Mouse (Mus musculus) left cerebral cortex, adult 8-10 months (tissue): ENCODE measurements at regions not wholly inside any gene's neighbourhood (a gene's known extent, or its start where the extent isn't known, plus 50 kb on each side); places are given as distances from the start of the nearest gene placed in this dataset.

Experiments used
- DNase-seq, 2 experiments: peaks; one replicate each; pipeline ENCODE4 v3.0.0; 2022; ENCODE audit warnings: low spot score in 2 of 2

DNA sequence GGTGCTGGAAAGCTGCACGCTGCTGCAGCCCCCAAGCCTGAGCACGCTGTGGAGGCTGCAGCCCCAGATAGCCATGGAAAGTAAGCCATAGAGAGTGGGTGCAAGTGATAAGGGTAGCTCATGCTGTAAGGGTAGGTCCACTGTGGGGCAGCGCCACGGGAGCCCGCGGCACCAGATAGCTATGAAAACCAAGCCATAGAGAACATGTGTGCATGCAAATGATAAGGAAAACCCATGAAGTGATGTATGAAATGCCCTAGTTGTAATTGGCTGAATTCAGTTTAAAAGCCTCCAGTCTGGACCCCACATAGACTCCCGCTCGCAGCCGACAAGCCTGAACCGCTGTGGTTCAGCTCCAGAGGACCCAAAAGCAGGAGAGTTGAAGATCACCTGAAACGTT, 58.8 kb upstream of the L3mbtl3 start:
- no peak for DNase-seq

DNA sequence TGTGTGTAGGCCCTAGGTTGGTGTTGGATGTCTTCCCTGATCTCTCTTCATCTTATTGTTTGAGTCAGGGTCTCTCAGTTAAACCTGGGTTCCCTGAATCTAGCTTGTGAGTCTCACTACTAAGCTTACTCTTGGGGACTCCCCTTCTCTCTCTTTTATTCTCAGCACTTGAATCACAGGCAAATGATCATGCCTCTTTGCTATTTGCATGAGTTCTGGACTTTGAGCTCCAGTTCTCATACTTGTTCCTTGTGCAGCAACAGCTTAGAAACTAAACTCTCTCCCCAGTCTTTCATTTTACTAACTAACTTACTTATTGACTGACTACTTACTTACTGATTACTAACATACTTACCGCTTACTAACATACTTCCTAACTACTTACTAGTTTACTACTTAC, 64.9 kb upstream of the L3mbtl3 start:
- no peak for DNase-seq

DNA sequence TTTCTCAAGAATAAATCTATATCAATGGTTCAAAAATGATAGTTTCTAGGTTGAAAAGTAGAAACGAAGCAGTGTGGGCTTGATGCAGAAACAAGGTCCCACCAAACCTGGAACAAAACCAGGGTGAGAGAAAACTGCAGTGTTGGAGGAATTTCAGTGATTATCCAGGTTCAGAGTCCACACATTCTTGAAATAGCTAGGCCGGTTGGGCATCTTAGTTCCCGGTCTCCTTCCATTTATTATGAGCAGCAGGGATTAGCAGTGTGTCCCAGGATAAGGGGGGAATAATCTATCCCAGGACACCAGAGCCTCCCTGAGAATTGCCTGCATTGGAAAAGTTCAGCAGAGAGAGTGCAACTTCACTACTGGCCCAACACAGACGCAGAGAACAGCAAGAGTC, 108.5 kb upstream of the L3mbtl3 start:
- DNase-seq, result no peak

DNA sequence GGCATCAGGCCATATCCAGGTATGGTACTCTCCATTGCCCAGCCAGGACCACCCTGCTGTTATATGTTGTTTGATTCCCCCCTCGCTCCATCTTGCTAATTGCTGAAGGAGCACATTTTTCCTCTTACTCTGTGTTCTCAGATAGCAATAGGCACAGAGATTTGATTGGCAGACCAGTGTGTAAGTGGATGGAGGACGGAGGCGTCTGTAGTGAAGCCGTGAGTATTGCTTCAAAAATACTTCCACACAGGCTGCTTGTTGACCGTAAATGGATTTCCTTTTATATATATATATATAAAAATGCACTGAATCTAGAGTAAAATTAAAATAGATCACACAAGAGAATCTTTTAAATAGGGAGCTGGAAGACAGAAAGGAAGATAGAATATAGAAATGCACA, 115.6 kb upstream of the L3mbtl3 start:
- no peak for DNase-seq

DNA sequence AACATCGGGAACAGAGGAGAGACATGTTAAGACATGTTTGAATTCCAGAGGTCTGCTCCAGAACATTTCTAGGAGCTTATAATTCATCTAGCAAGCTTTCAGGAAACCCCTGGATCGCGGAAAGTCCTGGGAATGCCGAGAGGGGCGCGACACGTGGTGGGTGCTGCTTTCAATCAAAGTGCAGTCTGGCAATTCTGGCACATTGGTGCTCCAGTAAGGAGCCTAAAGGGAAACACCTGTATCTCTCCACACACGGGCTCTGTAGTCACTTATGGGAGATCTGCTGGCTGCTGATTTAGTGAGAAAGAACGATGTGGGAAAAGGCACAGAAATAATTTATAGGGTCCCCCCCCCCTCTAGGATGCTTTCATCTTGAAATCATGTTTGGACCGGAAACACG, 116.4 kb upstream of the L3mbtl3 start:
- DNase-seq, result no peak

DNA sequence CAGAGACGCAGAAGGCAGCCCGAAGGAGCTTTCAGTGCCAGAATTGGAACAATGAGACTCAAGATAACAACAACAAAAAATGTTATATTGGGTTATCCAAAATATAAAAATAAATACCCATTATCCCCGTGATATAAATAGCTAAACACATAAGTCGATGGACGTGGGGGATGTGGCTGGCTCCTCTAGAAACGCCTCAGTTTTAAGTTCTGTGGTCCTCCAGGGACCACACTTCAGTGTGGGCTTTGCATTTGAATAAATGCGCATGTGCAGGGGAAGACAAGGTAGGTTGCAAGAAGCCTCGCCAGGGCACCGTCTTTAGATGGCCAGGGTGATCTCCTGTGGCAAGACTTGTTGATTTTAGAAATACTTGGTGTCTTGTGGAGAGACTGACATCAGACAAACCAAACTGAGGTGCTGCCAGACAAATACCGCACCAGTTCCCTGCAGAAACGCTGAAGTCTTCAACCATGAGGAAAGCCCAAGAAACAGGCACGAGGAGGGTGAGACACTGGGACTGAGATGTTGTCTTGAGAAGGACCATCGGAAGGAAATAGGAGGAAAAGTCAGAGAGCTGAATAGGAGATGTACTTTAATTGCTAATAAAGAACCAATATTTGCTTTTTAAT, 117.2 kb upstream of the L3mbtl3 start:
- DNase-seq, result no peak

DNA sequence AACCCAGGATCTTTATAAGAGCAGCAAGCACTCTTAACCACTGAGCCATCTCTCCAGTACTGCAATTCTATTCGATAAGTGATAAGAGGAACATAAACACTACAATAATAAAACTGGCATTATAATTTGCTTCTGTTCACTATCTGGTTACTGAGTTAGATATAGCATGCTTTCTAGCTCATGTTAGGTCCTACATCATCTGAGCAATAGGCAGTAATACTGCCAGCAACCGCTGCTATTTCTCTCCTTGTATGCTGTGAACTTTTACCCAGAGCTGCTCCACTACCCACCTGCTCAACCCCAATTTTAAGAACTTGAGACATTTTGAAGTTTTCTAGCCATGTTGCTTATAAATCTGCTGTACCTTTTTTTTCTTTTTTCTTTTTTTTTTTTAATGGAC, 118.0 kb upstream of the L3mbtl3 start:
- DNase-seq, result no peak

DNA sequence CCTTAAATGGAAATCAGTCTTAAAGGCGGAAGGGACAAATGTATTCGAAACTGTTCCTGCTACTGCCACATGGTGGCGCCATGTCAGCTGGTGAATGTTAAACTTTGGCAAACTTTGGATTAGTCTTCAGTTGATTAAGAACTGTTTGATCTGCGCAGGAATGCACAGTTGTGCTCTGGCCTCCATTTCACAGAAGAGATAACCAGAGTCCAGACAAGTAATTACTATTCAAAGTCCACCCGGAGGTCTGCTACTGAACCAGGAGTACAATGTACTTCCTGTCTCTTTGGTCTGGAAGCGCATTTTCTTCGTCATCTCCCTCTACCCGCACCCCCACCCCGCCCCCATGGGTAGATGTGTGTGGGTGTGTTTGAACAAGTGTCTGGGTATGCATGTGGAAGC, 118.6 kb upstream of the L3mbtl3 start:
- peak in 1 of 2 experiments; percentile 22 for DNase-seq

DNA sequence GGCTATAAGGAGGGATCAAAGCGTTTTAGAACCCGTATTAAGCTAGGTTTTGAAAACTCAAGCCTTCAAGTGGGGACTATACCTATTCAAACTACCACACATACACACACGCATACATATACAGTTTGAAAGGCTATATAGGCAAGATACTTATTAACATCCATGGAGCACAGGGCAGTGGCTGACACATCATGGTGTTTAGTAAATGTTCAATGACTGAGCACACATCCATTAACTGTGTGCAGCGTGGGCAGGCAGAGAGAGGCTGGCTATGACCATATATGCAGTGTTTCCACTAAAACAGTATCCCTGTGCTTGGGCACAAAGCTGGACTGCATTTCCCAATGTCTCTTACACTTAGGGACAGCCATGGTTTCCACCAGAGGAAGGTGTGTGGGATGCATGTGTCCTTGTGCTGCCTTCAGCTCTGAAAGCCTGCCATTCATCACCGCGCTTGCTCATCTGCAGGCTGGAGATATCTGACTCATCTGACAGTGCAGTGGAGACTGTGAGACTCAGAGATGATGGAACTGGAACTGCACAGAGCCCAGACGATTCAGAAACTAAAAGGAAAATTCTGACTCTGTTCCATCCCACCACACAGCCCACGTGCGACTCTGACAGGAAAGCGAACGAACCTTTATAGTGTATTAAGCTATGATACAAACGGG, 124.6 kb upstream of the L3mbtl3 start:
- peak; percentile 7 to 35 for DNase-seq

DNA sequence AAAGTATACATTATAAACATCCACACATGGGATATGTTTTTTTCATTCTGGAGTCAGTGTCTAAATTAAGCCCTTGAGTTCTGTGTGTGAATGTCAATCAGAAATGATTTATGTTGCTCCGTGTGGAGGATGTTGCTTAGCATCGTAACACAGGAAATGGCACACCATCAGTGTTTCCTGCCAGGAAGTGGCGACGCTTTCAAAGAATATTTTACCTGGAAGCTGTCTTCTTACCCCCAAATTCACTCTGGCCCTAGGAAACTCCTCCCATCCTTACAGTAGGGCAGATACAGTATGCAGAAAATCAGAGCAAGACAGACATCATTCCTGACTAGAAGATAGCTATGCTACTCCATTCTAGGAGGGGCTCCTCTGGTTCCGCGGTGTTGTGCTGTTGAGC, 145.1 kb upstream of the L3mbtl3 start:
- DNase-seq, result no peak

DNA sequence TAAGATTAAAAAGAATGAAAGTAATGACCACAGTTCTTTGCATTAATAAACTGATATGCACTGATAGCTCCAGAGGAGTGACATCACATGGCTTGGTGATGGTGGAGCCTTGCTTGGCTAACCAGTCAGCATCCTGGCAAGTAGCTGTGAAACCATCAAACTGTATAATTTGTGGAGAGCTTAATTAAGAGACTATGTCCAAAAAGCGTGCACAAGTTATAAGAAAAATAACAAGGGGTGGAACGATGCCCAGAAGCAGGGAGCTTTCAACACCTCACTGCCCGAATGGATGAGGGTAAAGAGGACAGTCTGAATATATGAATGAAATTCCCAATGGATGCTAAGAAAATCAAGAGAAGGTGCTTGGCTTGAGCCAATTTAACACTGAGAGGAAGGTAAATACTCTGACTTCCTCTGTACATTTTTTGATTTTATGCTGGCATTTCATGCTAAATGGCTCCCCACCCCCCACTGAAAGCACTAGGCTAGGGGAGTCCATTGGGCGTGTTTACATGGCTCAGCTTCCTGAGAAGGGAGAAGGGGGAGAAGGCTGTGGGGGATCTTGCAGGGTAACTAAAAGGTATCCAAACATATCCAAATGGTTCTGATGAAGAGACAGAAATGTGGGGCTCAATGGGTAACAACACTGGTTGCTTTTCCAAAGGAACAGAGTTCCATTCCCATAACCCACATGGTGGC, 150.2 kb upstream of the L3mbtl3 start:
- DNase-seq, result no peak

DNA sequence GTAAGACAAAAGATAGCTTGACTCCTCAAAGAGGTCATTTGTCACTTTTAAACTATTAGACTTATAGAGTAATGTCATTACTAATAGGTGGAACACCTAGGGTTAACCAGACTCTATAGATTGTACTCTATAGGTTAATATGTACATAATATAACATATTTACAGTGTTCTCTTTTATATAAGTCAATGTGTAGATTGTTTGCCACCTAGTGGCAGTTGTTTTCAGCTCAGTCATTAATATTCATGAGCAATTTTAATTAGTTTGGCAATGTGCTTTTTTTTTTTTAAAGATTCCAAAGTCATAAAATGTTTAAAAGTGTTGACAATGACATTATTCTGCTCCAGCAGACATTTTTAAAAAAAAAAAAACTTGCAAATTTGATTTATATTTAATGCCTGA, 164.4 kb upstream of the L3mbtl3 start:
- DNase-seq, result no peak

DNA sequence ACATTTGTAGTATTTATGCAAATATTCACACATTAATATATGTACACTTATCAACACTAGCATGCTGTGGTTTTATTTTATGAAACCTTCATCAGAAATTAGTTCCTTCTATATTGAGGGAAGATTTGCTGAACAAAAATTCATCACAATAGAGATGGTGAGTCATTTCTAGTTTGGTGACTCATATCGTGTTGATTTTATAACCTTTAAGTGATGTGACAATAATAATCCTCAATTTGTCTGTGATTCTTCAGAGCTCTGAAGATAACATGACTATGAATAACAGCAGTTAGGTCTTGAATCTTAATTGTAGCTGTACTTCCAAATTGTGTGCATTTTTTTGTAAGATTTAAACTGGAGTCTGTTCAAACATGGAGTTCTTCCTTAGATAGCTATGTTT, 168.3 kb upstream of the L3mbtl3 start:
- DNase-seq, result no peak

DNA sequence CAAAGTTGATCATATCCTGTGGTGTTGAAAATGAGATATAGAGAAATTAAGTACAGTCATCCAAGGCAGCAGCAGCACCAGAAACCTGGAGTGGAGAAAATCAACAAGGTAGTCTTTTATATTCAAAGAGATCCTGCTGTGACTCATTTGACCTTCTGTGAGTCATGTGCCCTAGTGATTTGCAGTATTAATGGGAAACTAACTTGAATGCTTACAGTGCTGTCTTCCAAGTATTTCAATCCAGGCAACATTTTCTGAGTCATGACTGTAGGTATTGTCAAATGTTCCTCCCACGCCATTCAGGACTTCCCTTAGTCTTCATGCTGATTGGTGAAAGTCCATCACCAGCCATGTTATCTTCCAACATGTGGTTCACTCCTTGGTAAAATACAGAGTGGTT, 169.0 kb upstream of the L3mbtl3 start:
- no peak for DNase-seq

DNA sequence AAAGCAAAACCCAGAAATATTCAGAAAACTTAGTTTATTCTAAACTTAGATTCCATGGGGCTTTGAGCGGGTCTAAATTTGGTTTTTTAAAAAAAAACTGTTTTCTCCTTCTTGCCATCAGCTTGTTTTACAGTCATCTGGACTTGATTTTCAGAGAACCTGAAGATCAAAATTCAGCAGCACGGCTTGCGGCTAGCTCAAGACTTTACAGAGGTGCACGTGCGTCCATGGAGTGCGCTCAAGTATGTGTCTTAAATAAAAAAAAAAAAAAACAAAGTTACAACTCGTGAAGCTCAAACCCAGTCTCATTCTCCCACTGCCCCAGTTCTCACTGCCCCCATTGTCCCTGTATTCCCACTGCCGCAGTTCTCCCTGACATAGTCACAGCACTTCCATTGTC, 180.5 kb upstream of the L3mbtl3 start:
- no peak for DNase-seq

DNA sequence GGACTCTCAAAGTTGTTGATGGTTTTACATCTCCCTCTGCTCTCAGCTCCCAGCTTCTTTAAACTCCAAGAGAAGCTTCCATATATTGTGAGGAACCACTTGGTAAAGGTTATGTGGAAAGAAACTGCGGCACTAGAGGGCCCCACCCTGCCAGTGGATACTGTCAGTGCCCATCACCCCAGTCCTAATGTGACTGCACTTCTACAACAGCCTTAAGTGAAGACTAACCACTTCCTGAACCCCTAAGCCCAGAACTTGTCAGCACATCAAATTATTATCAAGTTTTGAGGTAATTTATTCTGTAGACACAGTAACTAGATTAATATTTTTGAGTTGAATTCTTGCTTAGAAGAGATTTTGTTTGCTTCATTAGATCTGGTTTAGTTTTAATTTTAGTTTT, 182.3 kb upstream of the L3mbtl3 start:
- DNase-seq, result no peak

DNA sequence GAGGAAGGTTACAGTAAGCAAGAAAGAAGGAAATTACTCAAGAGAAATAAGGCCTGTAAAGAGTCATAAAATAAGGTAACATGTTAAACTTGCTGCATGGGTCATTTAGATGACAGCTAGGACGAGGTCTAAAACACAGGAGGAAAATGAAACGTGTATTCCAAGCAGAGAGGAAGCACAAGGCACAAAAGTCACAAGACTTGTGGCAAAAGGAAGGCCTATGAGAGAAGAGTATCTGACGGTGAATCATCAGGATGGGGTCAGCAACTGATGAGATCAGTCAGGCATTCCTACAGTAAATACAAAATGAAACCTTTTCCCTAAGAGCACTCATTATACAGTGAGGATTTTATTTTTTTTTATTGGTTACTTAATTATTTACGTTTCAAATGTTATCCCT, 183.6 kb upstream of the L3mbtl3 start:
- no peak for DNase-seq

DNA sequence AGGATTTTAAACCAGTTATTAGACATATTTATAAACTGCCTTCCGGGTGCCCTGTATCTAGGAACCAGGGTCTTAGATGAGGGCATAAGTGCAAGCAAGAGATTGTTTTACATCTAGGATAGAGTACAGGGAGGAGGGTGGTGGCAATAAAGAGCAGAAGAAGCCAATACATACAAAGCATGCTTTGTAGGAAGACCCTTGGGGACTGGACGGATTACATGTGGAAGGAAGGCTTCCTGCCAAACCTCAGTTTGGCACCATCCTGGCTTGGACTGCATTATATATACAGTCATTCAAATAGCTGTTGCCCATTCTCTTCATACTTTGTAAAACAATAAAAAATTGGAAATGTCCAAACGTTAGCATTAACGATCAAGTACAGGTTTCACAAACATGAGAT, 184.7 kb upstream of the L3mbtl3 start:
- DNase-seq, result no peak

DNA sequence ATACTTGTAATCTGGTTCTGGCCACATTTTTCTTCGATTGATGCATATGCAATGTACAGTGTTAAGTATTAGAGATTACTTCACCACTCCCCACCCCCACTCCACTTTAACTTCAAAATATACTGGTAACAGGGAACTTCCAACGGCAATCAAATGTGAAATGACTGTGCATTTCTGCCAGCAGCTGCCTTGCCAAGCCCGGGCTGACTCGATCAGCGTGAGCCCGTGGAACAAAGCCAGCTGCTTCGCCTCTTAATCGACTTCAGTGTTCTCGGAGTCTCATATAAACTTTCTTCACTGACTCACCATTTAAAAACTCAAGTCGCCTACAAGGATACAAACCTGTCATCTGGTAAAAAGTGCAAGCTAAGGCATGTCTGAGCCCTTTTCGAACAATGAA, 188.7 kb upstream of the L3mbtl3 start:
- DNase-seq, result peak in 1 of 2 experiments; percentile 13

DNA sequence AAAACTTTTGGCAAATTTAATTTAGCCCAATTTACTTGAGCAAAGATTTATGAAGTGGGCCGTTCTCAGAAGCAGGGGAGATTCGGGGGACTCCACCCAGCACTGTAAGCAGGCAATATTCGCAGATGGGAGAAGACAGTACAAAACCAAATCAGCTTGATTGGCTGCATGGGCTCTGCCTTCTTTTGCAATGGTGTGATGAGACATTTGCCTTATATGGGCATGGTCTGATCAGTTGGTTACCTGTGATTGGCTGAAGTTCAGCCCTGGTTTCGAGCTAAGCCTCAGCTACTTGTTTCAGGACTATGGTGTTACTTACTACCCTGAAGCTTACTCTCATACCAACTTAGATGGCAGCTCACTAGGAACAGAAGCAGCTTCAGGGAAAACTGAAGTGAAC, 185.6 kb upstream of the Arhgap18 start:
- no peak for DNase-seq

DNA sequence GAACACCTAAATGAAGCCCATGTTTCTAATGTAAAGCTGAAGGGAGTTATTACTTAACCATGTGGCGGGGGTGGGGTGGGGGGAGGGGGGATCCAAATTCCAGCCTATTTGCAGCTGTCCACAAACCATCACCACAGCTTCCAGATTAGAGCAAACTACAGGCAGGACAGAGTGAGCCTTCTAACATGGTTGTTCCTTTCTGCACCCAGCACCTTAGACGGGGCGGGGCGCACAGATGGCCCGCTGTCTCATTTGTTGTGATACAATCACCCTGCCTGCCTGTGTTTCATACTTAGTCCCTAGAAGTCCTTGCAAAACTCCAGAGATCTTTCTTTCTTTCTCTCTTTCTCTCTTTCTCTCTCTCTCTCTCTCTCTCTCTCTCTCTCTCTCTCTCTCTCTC, 182.8 kb upstream of the Arhgap18 start:
- no peak for DNase-seq

DNA sequence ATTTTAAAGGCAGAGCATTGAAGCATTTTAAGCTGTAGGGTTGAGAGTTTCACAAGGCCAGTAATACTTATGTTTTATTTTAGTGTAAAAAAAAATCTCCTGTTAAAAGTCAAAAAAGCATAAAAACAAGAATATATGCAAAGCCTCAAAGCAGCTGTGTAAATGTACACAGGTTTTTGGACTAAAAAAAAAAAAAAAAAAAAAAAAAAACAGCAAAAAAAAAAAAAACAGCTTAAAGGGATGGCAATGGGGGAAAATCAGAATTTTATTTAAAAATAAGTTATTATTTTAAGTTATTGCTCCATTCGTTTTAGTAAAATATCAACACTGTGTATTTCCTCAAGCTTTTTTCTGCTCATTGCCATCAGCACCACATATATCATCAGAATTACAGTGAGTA, 181.8 kb upstream of the Arhgap18 start:
- no peak for DNase-seq

DNA sequence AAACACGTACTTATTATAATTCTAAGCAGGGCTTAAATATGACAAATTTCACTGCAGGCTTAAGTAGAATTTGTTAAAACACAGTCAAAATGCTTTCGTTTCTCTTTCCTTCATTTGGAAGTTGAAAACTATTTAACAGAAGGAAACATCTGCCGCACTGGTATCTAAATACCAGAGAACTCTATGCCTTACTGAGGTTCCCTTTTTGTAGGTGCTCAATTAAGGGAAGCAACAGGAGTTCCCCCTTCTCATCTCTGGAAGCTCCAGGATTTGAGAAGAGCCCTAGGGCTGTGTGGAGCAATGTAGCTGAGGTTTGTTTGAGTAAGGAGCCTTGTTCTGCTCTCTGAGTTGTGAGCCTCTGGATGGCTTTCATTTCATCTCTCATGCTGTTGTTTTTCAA, 177.1 kb upstream of the Arhgap18 start:
- DNase-seq, result no peak
